Mouse (Mus musculus): Measurements from ENCODE around the gene Olfr1206.

Gene Olfr1206

DNA sequence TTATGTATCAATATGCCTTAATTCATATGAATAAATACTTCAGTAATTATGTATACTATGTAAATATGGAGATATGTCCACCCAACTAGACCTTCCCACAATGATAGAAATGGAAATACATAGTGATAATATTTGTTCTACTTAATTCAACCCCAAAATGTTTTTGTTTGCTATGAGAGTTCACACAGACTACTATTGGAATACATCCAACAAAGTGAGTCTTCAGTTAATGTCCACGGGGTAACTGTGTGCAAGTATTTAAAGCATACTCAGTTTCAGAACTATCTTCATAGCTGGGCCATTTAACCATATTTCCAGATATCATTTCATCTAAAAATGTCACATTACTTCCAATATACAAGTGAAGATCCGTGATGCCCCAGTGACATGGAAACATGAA, at the start of gene Olfr1206:
Gene Olfr1206 (plus strand): TSS at position 301 of the 400 bp plus-strand sequence.
- no peak for DNase-seq

- no peak for DNase-seq
Observed at GRCm38 (mm10) chr2:88814196-88814595, 48.8 kb upstream of the Olfr1206 start, which contains the start of gene Olfr1202. TSS of gene Olfr1202 (plus strand) at chr2:88814496.

DNA sequence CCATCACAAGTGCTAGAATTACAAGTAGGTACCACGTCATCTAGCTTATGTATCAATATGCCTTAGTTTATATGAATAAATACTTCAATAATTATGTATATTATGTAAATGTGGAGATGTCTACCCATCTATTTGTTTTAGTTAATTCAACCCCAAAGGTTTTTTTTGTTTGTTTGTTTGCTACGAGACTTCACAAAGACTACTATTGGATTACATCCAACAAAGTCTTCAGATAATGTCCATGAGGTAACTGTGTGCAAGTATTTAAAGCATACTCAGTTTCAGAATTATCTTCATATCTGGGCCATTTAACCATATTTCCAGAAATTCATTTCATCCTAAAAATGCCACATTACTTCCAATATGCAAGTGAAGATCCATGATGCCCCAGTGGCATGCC, 33.6 kb upstream of the Olfr1206 start, which contains the start of gene Olfr1205:
Gene Olfr1205 (plus strand): TSS at position 301 of the 400 bp plus-strand sequence.
- no peak for DNase-seq

GRCm38 (mm10) chr2:88838477-88838876, 24.6 kb upstream of the Olfr1206 start:
- DNase-seq, result no peak

- DNase-seq, result no peak
Observed at GRCm38 (mm10) chr2:88848992-88849391, 14.0 kb upstream of the Olfr1206 start, which contains the start of gene Olfr1204. TSS of gene Olfr1204 (plus strand) at chr2:88849292.

DNA sequence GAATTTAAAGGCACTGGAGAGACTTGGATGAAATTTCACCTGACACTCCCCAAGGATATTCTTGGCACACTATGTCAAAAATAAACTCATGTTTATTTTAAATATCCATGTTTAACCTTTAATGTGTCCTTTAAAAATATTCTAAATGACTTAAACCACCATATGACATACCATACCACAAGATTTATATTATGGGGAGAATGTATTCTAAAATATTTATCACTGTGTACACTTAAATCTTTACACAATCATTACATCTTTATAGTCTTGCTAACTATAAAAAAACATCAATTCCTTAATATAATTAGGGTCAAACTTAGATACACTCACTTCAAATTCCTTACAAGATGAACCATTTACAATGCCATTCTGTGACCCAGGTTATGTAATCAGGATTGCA, 39.2 kb downstream of the Olfr1206 start, which contains the start of gene Olfr1208:
Gene Olfr1208 (minus strand): TSS at position 101 of the 400 bp plus-strand sequence.
- DNase-seq, result no peak

- DNase-seq, result no peak
Observed at GRCm38 (mm10) chr2:88915057-88915456, 52.0 kb downstream of the Olfr1206 start, which contains the start of gene Olfr1209. TSS of gene Olfr1209 (minus strand) at chr2:88915157.

Measured in cerebellum, postnatal 10 days (tissue).